Mouse (Mus musculus): ENCODE data around the gene Lrrc18.

- no peak for TF ChIP-seq CTCF (IDR thresholded peaks at IDR 0.05; ENCODE audit: control insufficient read depth, insufficient read depth, low read length)
- no peak for TF ChIP-seq POLR2A (IDR thresholded peaks at IDR 0.05; ENCODE audit: borderline replicate concordance, control insufficient read depth, low read depth, low read length)
These were observed 44.2 kb downstream of the Lrrc18 start for GRCm38 (mm10) chr14:33035386-33035785.
